ENCODE assay signal across 22 mouse cellular contexts in genomic region chr9:16257241-16257840, GRCm38 (mm10).
DNase-seq lines count a peak whose midpoint lies in the region; ATAC-seq and TF ChIP-seq lines count a peak whose summit lies in the region.
"Had no signal": no experiment of that assay in that cellular context is flagged by ENCODE, and none has a peak within 500 bp of the region (broad histone marks: within the 10 kb centered on the region; RNA-seq: fewer than 3 reads in every experiment).

No protein-coding gene starts in this region.

- no peak overlapping the region for H3K9ac ChIP-seq in hindbrain, embryonic 11.5 days (ENCODE audit: low read depth, low read length)
- H3K9ac ChIP-seq in forebrain, embryonic 16.5 days (replicated peaks; ENCODE audit: low read depth, low read length) = no peak overlapping the region
- no peak overlapping the region for H3K9ac ChIP-seq in hindbrain, postnatal 0 days (replicated peaks; ENCODE audit: low read length)
- no peak overlapping the region for H3K9ac ChIP-seq in neural tube, embryonic 15.5 days (replicated peaks)
- H3K9ac ChIP-seq: embryonic facial prominence, embryonic 13.5 days; heart, embryonic 15.5 days; limb, embryonic 15.5 days; liver, postnatal 0 days had no signal

- H3K36me3 ChIP-seq in hindbrain, embryonic 11.5 days (ENCODE audit: control insufficient read depth, insufficient read depth, low read length) = no peaks in the 10 kb centered on the region
- no peaks in the 10 kb centered on the region for H3K36me3 ChIP-seq in hindbrain, embryonic 10.5 days
- no peaks in the 10 kb centered on the region for H3K36me3 ChIP-seq in forebrain, embryonic 16.5 days (ENCODE audit: control insufficient read depth, insufficient read depth)
- no peaks in the 10 kb centered on the region for H3K36me3 ChIP-seq in hindbrain, postnatal 0 days (ENCODE audit: insufficient read depth, low read length)
- no peaks in the 10 kb centered on the region for H3K36me3 ChIP-seq in neural tube, embryonic 15.5 days
- H3K36me3 ChIP-seq: embryonic facial prominence, embryonic 13.5 days; heart, embryonic 15.5 days; limb, embryonic 15.5 days had no signal

- TF ChIP-seq CTCF in hindbrain, postnatal 0 days (IDR thresholded peaks at IDR 0.05; ENCODE audit: low read depth) = no peak

- H3K27ac ChIP-seq in hindbrain, embryonic 11.5 days (ENCODE audit: low read depth, low read length) = no peak overlapping the region
- no peak overlapping the region for H3K27ac ChIP-seq in hindbrain, embryonic 10.5 days
- H3K27ac ChIP-seq in forebrain, embryonic 16.5 days (ENCODE audit: low read length) = no peak overlapping the region
- no peak overlapping the region for H3K27ac ChIP-seq in hindbrain, postnatal 0 days
- H3K27ac ChIP-seq in neural tube, embryonic 15.5 days (replicated peaks) = peak overlapping the region; percentile 45; the same call in 1 of the 2 replicates
- H3K27ac ChIP-seq: embryonic facial prominence, embryonic 13.5 days; heart, adult 2 months; heart, embryonic 15.5 days; limb, embryonic 15.5 days had no signal

- no peak overlapping the region for H3K4me3 ChIP-seq in hindbrain, embryonic 11.5 days (ENCODE audit: low read depth, low read length)
- H3K4me3 ChIP-seq in hindbrain, embryonic 10.5 days = no peak overlapping the region
- no peak overlapping the region for H3K4me3 ChIP-seq in forebrain, embryonic 16.5 days (replicated peaks; ENCODE audit: low read length)
- H3K4me3 ChIP-seq in hindbrain, postnatal 0 days (ENCODE audit: low read length) = no peak overlapping the region
- H3K4me3 ChIP-seq in neural tube, embryonic 15.5 days (replicated peaks) = no peak overlapping the region
- H3K4me3 ChIP-seq: embryonic facial prominence, embryonic 13.5 days; heart, adult 2 months; heart, embryonic 15.5 days; limb, embryonic 15.5 days had no signal

- H3K27me3 ChIP-seq in hindbrain, embryonic 11.5 days (ENCODE audit: control insufficient read depth, insufficient read depth, low read length) = no peaks in the 10 kb centered on the region
- no peaks in the 10 kb centered on the region for H3K27me3 ChIP-seq in hindbrain, embryonic 10.5 days (ENCODE audit: insufficient read depth, poor library complexity, severe bottlenecking)
- no peaks in the 10 kb centered on the region for H3K27me3 ChIP-seq in forebrain, embryonic 16.5 days (replicated peaks; ENCODE audit: control insufficient read depth, insufficient read depth, low read length)
- no peaks in the 10 kb centered on the region for H3K27me3 ChIP-seq in hindbrain, postnatal 0 days (ENCODE audit: insufficient read depth, low read length)
- H3K27me3 ChIP-seq in neural tube, embryonic 15.5 days (replicated peaks) = no peaks in the 10 kb centered on the region
- H3K27me3 ChIP-seq: CH12.LX; embryonic facial prominence, embryonic 13.5 days; heart, embryonic 15.5 days; limb, embryonic 15.5 days had no signal

- H3K4me2 ChIP-seq in hindbrain, embryonic 11.5 days (replicated peaks; ENCODE audit: low read depth, low read length) = no peak overlapping the region
- no peak overlapping the region for H3K4me2 ChIP-seq in forebrain, embryonic 16.5 days (ENCODE audit: low read length)
- no peak overlapping the region for H3K4me2 ChIP-seq in hindbrain, postnatal 0 days (ENCODE audit: low read depth, low read length)
- no peak overlapping the region for H3K4me2 ChIP-seq in neural tube, embryonic 15.5 days
- H3K4me2 ChIP-seq: embryonic facial prominence, embryonic 13.5 days; heart, embryonic 15.5 days; limb, embryonic 15.5 days had no signal

- DNase-seq in hindbrain, embryonic 11.5 days (ENCODE audit: low spot score) = no peak
- no peak for DNase-seq in hindbrain, embryonic 10.5 days (ENCODE audit: low spot score)
- DNase-seq in hindbrain, postnatal 0 days (ENCODE audit: low spot score) = no peak
- DNase-seq in thymus, postnatal 0 days (ENCODE audit: low spot score) = no peak
- no peak for DNase-seq in gastrocnemius, adult 8-10 months (ENCODE audit: low spot score in 2 of 2)
- no peak for DNase-seq in adrenal gland, postnatal 25 days
- DNase-seq: adrenal gland, adult 8-10 months; cerebellum, adult 2 months; gastrocnemius, postnatal 14 days; heart, adult 2 months; kidney, adult 9 months; kidney, postnatal 4 days; liver, postnatal 0 days; right cerebral cortex, adult 18-20 months; spleen, adult 18-20 months; thymus, adult 2 months had no signal

- H3K4me1 ChIP-seq in hindbrain, embryonic 11.5 days (replicated peaks; ENCODE audit: control insufficient read depth, insufficient read depth, low read length) = 0 out of 2 replicates have a peak, but pooled peaks cover 2% of the 10 kb centered on the region
- H3K4me1 ChIP-seq in hindbrain, embryonic 10.5 days (replicated peaks) = peaks cover 17% of the 10 kb centered on the region
- H3K4me1 ChIP-seq in forebrain, embryonic 16.5 days (replicated peaks; ENCODE audit: control insufficient read depth, insufficient read depth, low read length) = peaks cover 19% of the 10 kb centered on the region
- H3K4me1 ChIP-seq in hindbrain, postnatal 0 days (ENCODE audit: insufficient read depth, low read length) = no peaks in the 10 kb centered on the region; the same call in 1 of the 2 replicates
- H3K4me1 ChIP-seq in neural tube, embryonic 15.5 days = peaks cover 37% of the 10 kb centered on the region
- H3K4me1 ChIP-seq: embryonic facial prominence, embryonic 13.5 days had no signal

- 46% methylated on average over 3 of the region's 3 CpGs for WGBS in hindbrain, embryonic 11.5 days
- WGBS in hindbrain, embryonic 10.5 days = 59% methylated on average over 3 of the region's 3 CpGs
- 3% methylated on average over 3 of the region's 3 CpGs for WGBS in forebrain, embryonic 16.5 days
- WGBS in hindbrain, postnatal 0 days = 28% methylated on average over 3 of the region's 3 CpGs
- WGBS in neural tube, embryonic 15.5 days = 20% methylated on average over 3 of the region's 3 CpGs

- ATAC-seq in hindbrain, embryonic 11.5 days (ENCODE audit: low FRiP score) = peak; percentile 31
- ATAC-seq in forebrain, embryonic 16.5 days = peak; percentile 70
- peak; percentile 47; the same call in 1 of the 2 replicates for ATAC-seq in hindbrain, postnatal 0 days
- peak; percentile 72 for ATAC-seq in neural tube, embryonic 15.5 days (ENCODE audit: low FRiP score)
- ATAC-seq: liver, postnatal 0 days had no signal

- H3K9me3 ChIP-seq in hindbrain, embryonic 11.5 days (ENCODE audit: control insufficient read depth, low read length) = no peaks in the 10 kb centered on the region
- no peaks in the 10 kb centered on the region for H3K9me3 ChIP-seq in hindbrain, embryonic 10.5 days
- no peaks in the 10 kb centered on the region for H3K9me3 ChIP-seq in forebrain, embryonic 16.5 days (ENCODE audit: control insufficient read depth, low read length)
- no peaks in the 10 kb centered on the region for H3K9me3 ChIP-seq in hindbrain, postnatal 0 days (ENCODE audit: low read length)
- no peaks in the 10 kb centered on the region for H3K9me3 ChIP-seq in neural tube, embryonic 15.5 days (replicated peaks)
- H3K9me3 ChIP-seq: embryonic facial prominence, embryonic 13.5 days; heart, embryonic 15.5 days; limb, embryonic 15.5 days had no signal
